Mouse (Mus musculus) Patski (cell line): ENCODE measurements around the gene Cobl. TPM values are rescaled to one million over a fixed set of nuclear protein-coding genes. Genes with fewer than 3 reads are reported as not detected.

Experiments
- ATAC-seq: fragments of 100-300 bp; one replicate; pipeline ENCODE4 v1.8.0; 2021
- CTCF ChIA-PET: fragments of 350-600 bp; sonication (Branson Sonifier 250); formaldehyde crosslinking; loops from one replicate; lab custom pipeline; 2022; ENCODE audit warnings: inconsistent platforms; lab: Charles Lee
- POLR2A ChIA-PET: fragments of 350-600 bp; sonication (Branson Sonifier 250); formaldehyde crosslinking; loops from one replicate; lab custom pipeline; 2022; ENCODE audit warnings: antibody characterized with exemption, inconsistent platforms; lab: Charles Lee
- DNase-seq: peaks from one replicate; pipeline ENCODE4 v3.0.0-alpha.2; 2011; ENCODE audit warnings: low read depth, low spot score
- H3K27me3 ChIP-seq: fragments of 371-371 bp; one replicate; pipeline ENCODE4 v1.5.1; 2021
- CTCF ChIP-seq: fragments of 100-300 bp; IDR thresholded peaks from one replicate; pipeline ENCODE4 v1.5.1; 2021
- in situ Hi-C: fragments of 300-500 bp; cut with MboI; formaldehyde crosslinking; loops from 3 replicates; pipeline ENCODE4 v1.11.1; 2018; ENCODE audit warnings: low pct_unique_long_range_greater_than_20kb, mixed read lengths
- polyA plus RNA-seq: library from polyadenylated mRNA; unstranded; gene quantifications from one replicate; pipeline ENCODE4 v1.2.3, GENCODE M21; 2021

The Cobl gene
- polyA plus RNA-seq, 1 experiment from 2014 or later, result 51.7 TPM

GRCm38 (mm10) chr11:12291654-12291935 lies 173.2 kb downstream of the Cobl start:
- ATAC-seq (no peak), DNase-seq (no peak)
- in situ Hi-C loops, result no loop called here
- peak; percentile 20 for TF ChIP-seq CTCF
- ChIA-PET POLR2A (no interaction called here), CTCF (interaction anchor here (0.7 to 2.9 kb wide), 14 partner anchors 9 to 483 kb away, joined by 3 to 14 read pairs (median 4); partner anchors contain the start of gene Fignl1)
- no peaks in the 10 kb centered on the region for H3K27me3 ChIP-seq

GRCm38 (mm10) chr11:12290911-12291653 lies 173.7 kb downstream of the Cobl start:
- ChIA-PET CTCF (interaction anchor here (0.7 to 2.9 kb wide), 16 partner anchors 10 to 483 kb away, joined by 3 to 14 read pairs (median 4); partner anchors contain the start of gene Fignl1), POLR2A (no interaction called here)
- in situ Hi-C loops, result no loop called here
- no peaks in the 10 kb centered on the region for H3K27me3 ChIP-seq
- DNase-seq (no peak), ATAC-seq (no peak)
- TF ChIP-seq CTCF, result peak; percentile 86

GRCm38 (mm10) chr11:12285319-12286021 lies 179.3 kb downstream of the Cobl start:
- DNase-seq (peak; percentile 25), ATAC-seq (peak; percentile 91)
- no peaks in the 10 kb centered on the region for H3K27me3 ChIP-seq
- no peak for TF ChIP-seq CTCF
- POLR2A ChIA-PET, result no interaction called here
- CTCF ChIA-PET, result no interaction called here
- in situ Hi-C loops, result loop anchor here (10.0 kb wide), 1 partner anchor 471 kb away; no protein-coding TSS in a partner anchor

GRCm38 (mm10) chr11:12280711-12281110 lies 184.0 kb downstream of the Cobl start:
- in situ Hi-C loops, result loop anchor here (10.0 kb wide), 1 partner anchor 466 kb away; no protein-coding TSS in a partner anchor
- CTCF ChIA-PET, result no interaction called here

GRCm38 (mm10) chr11:12274276-12274675 lies 190.5 kb downstream of the Cobl start:
- in situ Hi-C loops, result no loop called here
- DNase-seq (no peak), ATAC-seq (no peak)
- POLR2A ChIA-PET, result no interaction called here
- TF ChIP-seq CTCF, result no peak
- no peaks in the 10 kb centered on the region for H3K27me3 ChIP-seq
- CTCF ChIA-PET, result interaction anchor here (1.1 kb wide), 1 partner anchor 21 kb away, joined by 3 read pairs; no protein-coding TSS in a partner anchor

More at GRCm38 (mm10) chr11:12280711-12281110, 184.0 kb downstream of the Cobl start:
- TF ChIP-seq CTCF, result no peak
- DNase-seq (no peak), ATAC-seq (no peak)
- POLR2A ChIA-PET, result no interaction called here
- H3K27me3 ChIP-seq, result no peaks in the 10 kb centered on the region

GRCm38 (mm10) chr11:12273726-12274125 lies 191.0 kb downstream of the Cobl start:
- CTCF ChIA-PET, result interaction anchor here (1.1 kb wide), 1 partner anchor 21 kb away, joined by 3 read pairs; no protein-coding TSS in a partner anchor
- no peak for DNase-seq
- in situ Hi-C loops, result no loop called here
- no peaks in the 10 kb centered on the region for H3K27me3 ChIP-seq
- no peak for ATAC-seq
- POLR2A ChIA-PET, result no interaction called here
- no peak for TF ChIP-seq CTCF

GRCm38 (mm10) chr11:12258411-12258810 lies 206.3 kb downstream of the Cobl start:
- in situ Hi-C loops, result no loop called here
- TF ChIP-seq CTCF, result no peak
- DNase-seq (no peak), ATAC-seq (no peak)
- ChIA-PET CTCF (interaction anchor here (1.1 to 1.7 kb wide), 3 partner anchors 10 to 438 kb away, joined by 3 to 6 read pairs (median 3); no protein-coding TSS in a partner anchor), POLR2A (no interaction called here)
- H3K27me3 ChIP-seq, result no peaks in the 10 kb centered on the region

GRCm38 (mm10) chr11:12257324-12258118 lies 207.2 kb downstream of the Cobl start:
- POLR2A ChIA-PET, result interaction anchor here (0.7 kb wide), 1 partner anchor 53 kb away, joined by 5 read pairs; no protein-coding TSS in a partner anchor
- in situ Hi-C loops, result no loop called here
- DNase-seq (no peak), ATAC-seq (no peak)
- no peak for TF ChIP-seq CTCF
- H3K27me3 ChIP-seq, result no peaks in the 10 kb centered on the region
- CTCF ChIA-PET, result interaction anchor here (1.4 kb wide), 2 partner anchors 10 to 11 kb away, joined by 3 read pairs; no protein-coding TSS in a partner anchor

- CTCF ChIA-PET, result interaction anchor here (1.1 kb wide), 1 partner anchor 9 kb away, joined by 3 read pairs; no protein-coding TSS in a partner anchor
- in situ Hi-C loops, result no loop called here
- DNase-seq, result no peak
Observed at GRCm38 (mm10) chr11:12245327-12245915, 219.3 kb downstream of the Cobl start.

More at GRCm38 (mm10) chr11:12245327-12245915, 219.3 kb downstream of the Cobl start:
- TF ChIP-seq CTCF, result no peak
- ATAC-seq, result no peak
- H3K27me3 ChIP-seq, result no peaks in the 10 kb centered on the region
- POLR2A ChIA-PET, result no interaction called here
